ENCODE assay signal across 8 mouse cellular contexts in genomic region chr3:89195979-89196877, GRCm38 (mm10). TPM values are rescaled to one million over a fixed set of nuclear protein-coding genes. Genes with fewer than 3 reads are reported as not detected.
DNase-seq lines count a peak whose midpoint lies in the region; ATAC-seq lines count a peak whose summit lies in the region.

No protein-coding gene starts in this region.

- no peaks in the 10 kb centered on the region for H3K27me3 ChIP-seq in heart, embryonic 10.5 days (ENCODE audit: insufficient read depth, poor library complexity, severe bottlenecking)
- H3K27me3 ChIP-seq in kidney, embryonic 16.5 days (ENCODE audit: insufficient read depth, low read length): no peaks in the 10 kb centered on the region
- H3K27me3 ChIP-seq in liver, embryonic 11.5 days (replicated peaks; ENCODE audit: control insufficient read depth, insufficient read depth, low read length): no peaks in the 10 kb centered on the region; the same call in 1 of the 2 replicates
- no peaks in the 10 kb centered on the region for H3K27me3 ChIP-seq in stomach, embryonic 14.5 days (ENCODE audit: control insufficient read depth, insufficient read depth, low read length)

- H3K4me1 ChIP-seq in heart, embryonic 10.5 days: peaks cover 13% of the 10 kb centered on the region
- H3K4me1 ChIP-seq in kidney, embryonic 16.5 days (ENCODE audit: insufficient read depth, low read length): peaks cover 9% of the 10 kb centered on the region
- peaks cover 9% of the 10 kb centered on the region for H3K4me1 ChIP-seq in liver, embryonic 11.5 days (replicated peaks; ENCODE audit: control insufficient read depth, insufficient read depth, low read length)
- H3K4me1 ChIP-seq in stomach, embryonic 14.5 days (ENCODE audit: control insufficient read depth, insufficient read depth, low read length): no peaks in the 10 kb centered on the region

- H3K36me3 ChIP-seq in heart, embryonic 10.5 days: no peaks in the 10 kb centered on the region
- no peaks in the 10 kb centered on the region for H3K36me3 ChIP-seq in kidney, embryonic 16.5 days (ENCODE audit: insufficient read depth, low read length)
- H3K36me3 ChIP-seq in liver, embryonic 11.5 days (ENCODE audit: control insufficient read depth, insufficient read depth, low read length): no peaks in the 10 kb centered on the region
- no peaks in the 10 kb centered on the region for H3K36me3 ChIP-seq in stomach, embryonic 14.5 days (ENCODE audit: control insufficient read depth, insufficient read depth, low read length)

- peak overlapping the region; percentile 87 for H3K9ac ChIP-seq in kidney, embryonic 16.5 days (replicated peaks; ENCODE audit: low read length)
- peak overlapping the region; percentile 75 for H3K9ac ChIP-seq in liver, embryonic 11.5 days (ENCODE audit: low read depth, low read length)
- peak overlapping the region; percentile 45 for H3K9ac ChIP-seq in stomach, embryonic 14.5 days (replicated peaks; ENCODE audit: low read depth, low read length)

- peak overlapping the region; percentile 89 for H3K27ac ChIP-seq in heart, embryonic 10.5 days
- H3K27ac ChIP-seq in kidney, embryonic 16.5 days (ENCODE audit: low read length): peak overlapping the region; percentile 88
- peak overlapping the region; percentile 87 for H3K27ac ChIP-seq in liver, embryonic 11.5 days (ENCODE audit: low read depth, low read length)
- peak overlapping the region; percentile 69 for H3K27ac ChIP-seq in stomach, embryonic 14.5 days (ENCODE audit: low read length)

- whole genome bisulfite sequencing in heart, embryonic 10.5 days: 9% methylated on average over 33 of the region's 33 CpGs
- WGBS in kidney, embryonic 16.5 days: 6% methylated on average over 33 of the region's 33 CpGs
- WGBS in liver, embryonic 11.5 days: 8% methylated on average over 33 of the region's 33 CpGs
- WGBS in stomach, embryonic 14.5 days: 8% methylated on average over 33 of the region's 33 CpGs

- ATAC-seq in erythroblast, adult 5-6 weeks (replicated peaks; ENCODE audit: low FRiP score, poor library complexity, severe bottlenecking): peak; percentile 95
- peak; percentile 96 for ATAC-seq in kidney, embryonic 16.5 days (ENCODE audit: low FRiP score, low TSS enrichment)
- peak; percentile 96 for ATAC-seq in liver, embryonic 11.5 days (replicated peaks; ENCODE audit: low FRiP score)
- peak; percentile 98 for ATAC-seq in stomach, embryonic 14.5 days (ENCODE audit: insufficient number of reproducible peaks, insufficient read depth, low FRiP score, low read depth)

- DNase-seq in B cell, adult 2 months: peak; percentile 89 to 92
- peak; percentile 95 for DNase-seq in brain, adult 2 months (ENCODE audit: low read depth, low spot score)
- peak; percentile 98 for DNase-seq in heart, embryonic 10.5 days (ENCODE audit: low spot score)
- DNase-seq in liver, embryonic 11.5 days (ENCODE audit: low spot score): peak; percentile 87
- DNase-seq in naive thymus-derived CD4-positive, alpha-beta T cell, adult 2 months (ENCODE audit: low read depth): peak; percentile 93

- peak overlapping the region; percentile 62 for H3K4me3 ChIP-seq in heart, embryonic 10.5 days
- peak overlapping the region; percentile 55 for H3K4me3 ChIP-seq in kidney, embryonic 16.5 days (ENCODE audit: low read length)
- peak overlapping the region; percentile 59 for H3K4me3 ChIP-seq in liver, embryonic 11.5 days (ENCODE audit: low read depth, low read length)
- peak overlapping the region; percentile 33 for H3K4me3 ChIP-seq in stomach, embryonic 14.5 days (ENCODE audit: low read depth, low read length)

- peak overlapping the region; percentile 54 for H3K4me2 ChIP-seq in kidney, embryonic 16.5 days (replicated peaks; ENCODE audit: low read depth, low read length)
- peak overlapping the region; percentile 90 for H3K4me2 ChIP-seq in liver, embryonic 11.5 days
- H3K4me2 ChIP-seq in stomach, embryonic 14.5 days (replicated peaks; ENCODE audit: low read depth, low read length): peak overlapping the region; percentile 60

- no peaks in the 10 kb centered on the region for H3K9me3 ChIP-seq in heart, embryonic 10.5 days
- H3K9me3 ChIP-seq in kidney, embryonic 16.5 days (ENCODE audit: low read length): no peaks in the 10 kb centered on the region
- no peaks in the 10 kb centered on the region for H3K9me3 ChIP-seq in liver, embryonic 11.5 days (ENCODE audit: control insufficient read depth, low read length)
- no peaks in the 10 kb centered on the region for H3K9me3 ChIP-seq in stomach, embryonic 14.5 days (ENCODE audit: control insufficient read depth, low read depth, low read length)

RNA-seq across cellular contexts. Expression of gene Gba, which starts 6.5 kb away (rescaled TPM):
- total RNA-seq in erythroblast, adult 5-6 weeks (2015; ENCODE audit: low replicate concordance): 11.1 and 18.8 TPM in 2 replicates
- total RNA-seq in erythroblast, adult 5-6 weeks (2017; ENCODE audit: low replicate concordance): 12.9 and 13.2 TPM in 2 replicates
- polyA plus RNA-seq in heart, embryonic 10.5 days (2016; fragmentation: Nextera tagmentation; extraction: Ambion mirVana): 44.2 and 44.6 TPM in 2 replicates
- 54.9 and 56.1 TPM in 2 replicates for polyA plus RNA-seq in kidney, embryonic 16.5 days (2015; fragmentation: Nextera tagmentation; extraction: Ambion mirVana)
- polyA plus RNA-seq in liver, embryonic 11.5 days (2014; fragmentation: Nextera tagmentation; extraction: Ambion mirVana): 38.5 and 42.1 TPM in 2 replicates
- polyA plus RNA-seq in stomach, embryonic 14.5 days (2014; fragmentation: Nextera tagmentation; extraction: Ambion mirVana): 37.0 and 37.4 TPM in 2 replicates

RNA-seq across cellular contexts. Expression of gene Fam189b, which starts 13.3 kb away (rescaled TPM):
- total RNA-seq in erythroblast, adult 5-6 weeks (2015; ENCODE audit: low replicate concordance): 3.3 and 18.6 TPM in 2 replicates
- total RNA-seq in erythroblast, adult 5-6 weeks (2017; ENCODE audit: low replicate concordance): 1.8 TPM in 1 of 2 replicates, not detected in the other
- polyA plus RNA-seq in heart, embryonic 10.5 days (2016; fragmentation: Nextera tagmentation; extraction: Ambion mirVana): 16.4 and 21.0 TPM in 2 replicates
- 43.6 and 51.2 TPM in 2 replicates for polyA plus RNA-seq in kidney, embryonic 16.5 days (2015; fragmentation: Nextera tagmentation; extraction: Ambion mirVana)
- 12.7 and 13.5 TPM in 2 replicates for polyA plus RNA-seq in liver, embryonic 11.5 days (2014; fragmentation: Nextera tagmentation; extraction: Ambion mirVana)
- 28.3 and 28.7 TPM in 2 replicates for polyA plus RNA-seq in stomach, embryonic 14.5 days (2014; fragmentation: Nextera tagmentation; extraction: Ambion mirVana)

RNA-seq across cellular contexts. Expression of gene Thbs3, which starts 18.8 kb away (rescaled TPM):
- not detected in 2 replicates for total RNA-seq in erythroblast, adult 5-6 weeks (2015; ENCODE audit: low replicate concordance)
- 1.7 TPM in 1 of 2 replicates, not detected in the other for total RNA-seq in erythroblast, adult 5-6 weeks (2017; ENCODE audit: low replicate concordance)
- polyA plus RNA-seq in heart, embryonic 10.5 days (2016; fragmentation: Nextera tagmentation; extraction: Ambion mirVana): 18.1 and 20.0 TPM in 2 replicates
- 18.2 and 18.4 TPM in 2 replicates for polyA plus RNA-seq in kidney, embryonic 16.5 days (2015; fragmentation: Nextera tagmentation; extraction: Ambion mirVana)
- polyA plus RNA-seq in liver, embryonic 11.5 days (2014; fragmentation: Nextera tagmentation; extraction: Ambion mirVana): 3.2 and 5.9 TPM in 2 replicates
- 24.2 and 26.4 TPM in 2 replicates for polyA plus RNA-seq in stomach, embryonic 14.5 days (2014; fragmentation: Nextera tagmentation; extraction: Ambion mirVana)

RNA-seq across cellular contexts. Expression of gene Scamp3, which starts 19.0 kb away (rescaled TPM):
- total RNA-seq in erythroblast, adult 5-6 weeks (2015; ENCODE audit: low replicate concordance): 20.3 and 24.0 TPM in 2 replicates
- total RNA-seq in erythroblast, adult 5-6 weeks (2017; ENCODE audit: low replicate concordance): 3.5 and 5.8 TPM in 2 replicates
- polyA plus RNA-seq in heart, embryonic 10.5 days (2016; fragmentation: Nextera tagmentation; extraction: Ambion mirVana): 104 and 115 TPM in 2 replicates
- 140 TPM in 2 replicates for polyA plus RNA-seq in kidney, embryonic 16.5 days (2015; fragmentation: Nextera tagmentation; extraction: Ambion mirVana)
- polyA plus RNA-seq in liver, embryonic 11.5 days (2014; fragmentation: Nextera tagmentation; extraction: Ambion mirVana): 110 and 116 TPM in 2 replicates
- 92.9 and 95.1 TPM in 2 replicates for polyA plus RNA-seq in stomach, embryonic 14.5 days (2014; fragmentation: Nextera tagmentation; extraction: Ambion mirVana)

RNA-seq across cellular contexts. Expression of gene Mtx1, which starts 30.7 kb away (rescaled TPM):
- 4.0 and 13.4 TPM in 2 replicates for total RNA-seq in erythroblast, adult 5-6 weeks (2015; ENCODE audit: low replicate concordance)
- total RNA-seq in erythroblast, adult 5-6 weeks (2017; ENCODE audit: low replicate concordance): 8.6 and 13.4 TPM in 2 replicates
- 179 and 204 TPM in 2 replicates for polyA plus RNA-seq in heart, embryonic 10.5 days (2016; fragmentation: Nextera tagmentation; extraction: Ambion mirVana)
- 227 and 235 TPM in 2 replicates for polyA plus RNA-seq in kidney, embryonic 16.5 days (2015; fragmentation: Nextera tagmentation; extraction: Ambion mirVana)
- polyA plus RNA-seq in liver, embryonic 11.5 days (2014; fragmentation: Nextera tagmentation; extraction: Ambion mirVana): 219 and 241 TPM in 2 replicates
- polyA plus RNA-seq in stomach, embryonic 14.5 days (2014; fragmentation: Nextera tagmentation; extraction: Ambion mirVana): 182 and 196 TPM in 2 replicates

Comparison
In these comparisons a context has a peak if more than half of its experiments do, and no peak if none do; other contexts are left out.
1. Peak in every context shown above with its lines: DNase-seq, ATAC-seq, H3K4me3 ChIP-seq and H3K27ac ChIP-seq.